Mouse (Mus musculus): Measurements from ENCODE around the gene 2410137M14Rik. TPM values are rescaled to one million over a fixed set of nuclear protein-coding genes. Genes with fewer than 3 reads are reported as not detected.
"Not testable (repeated sequence)": the region's sequence is repeated elsewhere in the genome, so short reads cannot be mapped to it uniquely, and the experiment has no call there.

The 2410137M14Rik gene
- polyA plus RNA-seq, 1 experiment from 2014 or later, result not detected

DNA sequence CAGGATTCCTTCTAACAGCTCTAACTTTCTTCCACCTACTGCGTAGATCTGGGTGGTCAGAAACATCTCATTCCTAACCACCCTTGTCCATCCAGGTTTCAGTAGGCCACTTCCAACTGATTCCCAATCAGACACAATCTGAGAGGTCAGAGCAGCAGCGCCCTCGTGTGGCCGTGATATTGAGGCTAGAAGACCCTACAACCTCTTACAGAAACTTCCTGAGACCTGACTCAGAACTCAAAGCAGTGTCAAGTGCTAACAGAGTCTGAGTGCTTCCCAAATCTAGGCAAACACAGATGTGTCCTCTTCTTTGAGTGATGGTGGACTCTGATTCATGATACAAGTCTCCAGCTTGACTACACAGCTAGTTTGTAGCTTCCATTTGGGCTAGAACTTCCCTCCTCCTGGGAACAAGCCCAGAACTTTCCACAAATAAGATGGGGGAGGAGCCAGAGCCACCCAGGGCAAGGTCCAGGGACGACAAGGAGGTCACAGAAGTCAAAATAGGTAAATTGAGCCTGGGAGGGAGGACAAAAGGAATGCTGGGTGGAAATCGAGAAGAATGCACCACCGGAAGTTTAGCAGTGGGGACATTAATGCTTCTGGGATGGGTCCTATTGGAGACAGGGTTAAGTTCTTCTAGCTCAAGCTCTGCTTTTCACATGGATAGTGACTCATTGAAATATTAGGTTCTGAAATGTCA lies 16.1 kb upstream of the 2410137M14Rik start:
- no peaks in the 10 kb centered on the region for H3K36me3 ChIP-seq (ENCODE audit: control insufficient read depth, insufficient read depth)
- 23% methylated on average over 7 of the region's 7 CpGs for WGBS (ENCODE audit: insufficient replicate concordance)
- no peaks in the 10 kb centered on the region for H3K9me3 ChIP-seq (replicated peaks; ENCODE audit: control insufficient read depth, low read length)
- no peak overlapping the region for H3K27ac ChIP-seq (ENCODE audit: low read length)
- no peak overlapping the region for H3K4me3 ChIP-seq (ENCODE audit: low read depth, low read length)
- no peak for ATAC-seq (ENCODE audit: low read depth)
- H3K4me1 ChIP-seq (ENCODE audit: control insufficient read depth, low read depth, low read length), result no peaks in the 10 kb centered on the region
- no peak overlapping the region for H3K4me2 ChIP-seq (ENCODE audit: low read depth, low read length)
- no peak overlapping the region for H3K9ac ChIP-seq (ENCODE audit: low read depth, low read length)
- no peaks in the 10 kb centered on the region for H3K27me3 ChIP-seq (ENCODE audit: control insufficient read depth, insufficient read depth, low read depth, low read length)

DNA sequence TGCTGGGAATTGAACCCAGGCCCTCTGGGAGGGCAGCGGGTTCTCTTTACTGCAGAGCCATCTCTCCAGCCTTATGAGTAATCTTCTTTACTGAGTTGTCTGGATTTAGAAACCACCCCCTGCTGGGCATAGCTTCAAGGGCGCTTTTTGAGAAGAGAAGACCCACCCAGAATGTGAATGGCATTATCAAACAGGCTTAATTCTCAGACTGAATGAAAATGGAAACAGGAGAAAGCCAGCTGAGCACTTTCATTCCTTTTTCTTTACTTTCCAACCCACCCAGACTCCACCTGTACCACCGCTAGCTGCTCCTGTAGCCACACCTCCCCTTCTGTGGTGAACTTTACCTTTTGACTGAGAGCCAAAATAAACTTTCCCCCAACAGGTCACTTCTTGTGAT lies 14.4 kb upstream of the 2410137M14Rik start:
- Histone ChIP-seq H3K27ac (ENCODE audit: low read length) (no peak overlapping the region), H3K36me3 (ENCODE audit: control insufficient read depth, insufficient read depth) (no peaks in the 10 kb centered on the region), H3K4me1 (ENCODE audit: control insufficient read depth, low read depth, low read length) (no peaks in the 10 kb centered on the region), H3K4me3 (ENCODE audit: low read depth, low read length) (no peak overlapping the region), H3K9ac (ENCODE audit: low read depth, low read length) (no peak overlapping the region), H3K9me3 (replicated peaks; ENCODE audit: control insufficient read depth, low read length) (no peaks in the 10 kb centered on the region), H3K4me2 (ENCODE audit: low read depth, low read length) (no peak overlapping the region), H3K27me3 (ENCODE audit: control insufficient read depth, insufficient read depth, low read depth, low read length) (no peaks in the 10 kb centered on the region)
- WGBS (ENCODE audit: insufficient replicate concordance), result 58% methylated on average over 3 of the region's 3 CpGs
- ATAC-seq (ENCODE audit: low read depth), result no peak

DNA sequence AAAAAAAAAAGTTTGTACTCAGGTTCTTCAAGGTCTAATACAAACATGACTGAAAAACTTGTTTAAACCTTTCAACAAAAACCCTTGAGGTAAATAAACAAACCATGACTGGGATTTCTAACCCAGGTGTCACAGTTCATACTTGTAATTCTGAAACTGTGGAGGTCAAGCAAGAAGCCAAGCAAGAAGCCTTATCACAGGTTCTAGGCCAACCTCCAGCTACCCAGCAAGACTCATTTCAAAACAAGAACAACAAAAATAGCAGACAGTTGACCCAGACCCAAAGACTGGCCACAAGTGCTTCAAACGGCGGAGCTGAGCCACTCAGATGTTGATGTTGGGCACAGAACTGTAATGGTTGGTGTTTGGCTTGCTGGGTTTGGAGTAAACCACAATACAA lies 13.5 kb upstream of the 2410137M14Rik start:
- Histone ChIP-seq H3K27ac (ENCODE audit: low read length) (no peak overlapping the region), H3K9ac (ENCODE audit: low read depth, low read length) (no peak overlapping the region), H3K36me3 (ENCODE audit: control insufficient read depth, insufficient read depth) (no peaks in the 10 kb centered on the region), H3K4me3 (ENCODE audit: low read depth, low read length) (no peak overlapping the region), H3K4me2 (ENCODE audit: low read depth, low read length) (no peak overlapping the region), H3K9me3 (replicated peaks; ENCODE audit: control insufficient read depth, low read length) (no peaks in the 10 kb centered on the region), H3K27me3 (ENCODE audit: control insufficient read depth, insufficient read depth, low read depth, low read length) (peaks cover 1% of the 10 kb centered on the region), H3K4me1 (ENCODE audit: control insufficient read depth, low read depth, low read length) (no peaks in the 10 kb centered on the region)
- ATAC-seq (ENCODE audit: low read depth), result no peak
- 63% methylated on average over 2 of the region's 2 CpGs for WGBS (ENCODE audit: insufficient replicate concordance)

DNA sequence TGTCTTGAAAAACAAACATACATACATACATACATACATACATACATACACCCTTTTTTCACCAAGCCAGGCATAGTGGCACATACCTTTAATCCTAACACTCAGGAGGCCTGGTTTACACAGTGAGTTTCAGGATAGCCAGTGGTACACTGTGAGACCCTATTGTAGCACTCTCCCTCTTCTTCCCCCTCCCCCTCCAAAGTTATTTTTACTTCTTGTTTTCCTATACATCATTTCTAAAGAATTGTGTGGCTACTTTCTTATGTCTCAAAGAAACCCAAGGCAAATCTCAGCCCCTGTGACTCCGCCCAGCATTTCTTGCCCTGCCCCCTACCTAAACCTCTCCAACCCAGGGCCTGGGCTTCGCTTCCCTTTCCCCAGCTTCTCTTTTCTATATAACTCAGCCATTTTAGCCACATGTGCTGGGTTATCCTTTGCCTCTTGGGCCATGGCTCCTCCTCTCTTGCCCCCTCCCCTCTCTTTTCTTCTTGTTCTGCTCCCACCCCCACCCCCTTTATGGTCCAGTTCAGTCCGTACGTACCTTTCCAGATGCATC lies 12.8 kb upstream of the 2410137M14Rik start:
- no peak for ATAC-seq (ENCODE audit: low read depth)
- H3K9ac ChIP-seq (ENCODE audit: low read depth, low read length), result no peak overlapping the region
- H3K27ac ChIP-seq (ENCODE audit: low read length), result no peak overlapping the region
- no peaks in the 10 kb centered on the region for H3K36me3 ChIP-seq (ENCODE audit: control insufficient read depth, insufficient read depth)
- no peaks in the 10 kb centered on the region for H3K9me3 ChIP-seq (replicated peaks; ENCODE audit: control insufficient read depth, low read length)
- peaks cover 8% of the 10 kb centered on the region for H3K27me3 ChIP-seq (ENCODE audit: control insufficient read depth, insufficient read depth, low read depth, low read length)
- H3K4me2 ChIP-seq (ENCODE audit: low read depth, low read length), result no peak overlapping the region
- no peak overlapping the region for H3K4me3 ChIP-seq (ENCODE audit: low read depth, low read length)
- WGBS (ENCODE audit: insufficient replicate concordance), result 66% methylated on average over 4 of the region's 4 CpGs
- no peaks in the 10 kb centered on the region for H3K4me1 ChIP-seq (ENCODE audit: control insufficient read depth, low read depth, low read length)

DNA sequence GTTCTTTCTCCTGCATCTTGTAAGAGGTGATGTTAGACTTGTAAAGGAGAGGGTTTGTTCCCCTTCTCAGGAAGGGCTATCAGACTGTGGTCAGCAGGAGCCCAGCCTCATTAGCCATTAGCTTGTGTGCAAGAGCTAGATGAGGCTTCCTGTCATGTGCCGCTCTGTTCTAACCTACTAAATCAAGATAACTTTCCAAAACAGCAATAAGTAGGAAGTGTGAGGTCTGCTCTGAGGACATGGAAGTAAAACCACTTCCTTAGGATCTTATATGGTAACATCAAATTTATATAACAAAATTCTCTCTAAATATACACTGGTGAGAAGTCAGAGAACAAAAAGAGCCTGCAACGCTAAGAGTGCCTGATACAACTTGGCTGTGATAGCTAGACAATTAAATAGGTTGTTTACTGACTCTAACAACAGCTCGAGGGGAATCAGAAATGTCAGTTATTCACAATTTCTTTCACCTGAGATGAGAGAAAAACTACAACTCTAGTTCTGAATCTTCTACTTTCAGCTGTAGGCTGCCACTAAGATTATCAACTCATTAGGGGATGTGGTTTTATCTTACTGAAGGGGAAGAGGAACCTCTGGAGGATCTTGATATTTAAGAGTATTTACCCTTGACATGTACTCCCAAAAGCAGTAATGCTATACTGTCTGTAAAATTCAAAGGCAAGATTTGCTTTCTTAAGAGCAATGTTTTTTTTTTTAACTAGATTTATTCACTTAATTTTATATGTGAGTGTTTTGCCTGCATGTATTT lies 11.5 kb upstream of the 2410137M14Rik start:
- peaks cover 21% of the 10 kb centered on the region for H3K27me3 ChIP-seq (ENCODE audit: control insufficient read depth, insufficient read depth, low read depth, low read length)
- H3K27ac ChIP-seq (ENCODE audit: low read length), result no peak overlapping the region
- H3K36me3 ChIP-seq (ENCODE audit: control insufficient read depth, insufficient read depth), result no peaks in the 10 kb centered on the region
- H3K4me2 ChIP-seq (ENCODE audit: low read depth, low read length), result no peak overlapping the region
- H3K9ac ChIP-seq (ENCODE audit: low read depth, low read length), result no peak overlapping the region
- WGBS (ENCODE audit: insufficient replicate concordance), result 15% methylated on average over 3 of the region's 3 CpGs
- H3K9me3 ChIP-seq (replicated peaks; ENCODE audit: control insufficient read depth, low read length), result no peaks in the 10 kb centered on the region
- no peak overlapping the region for H3K4me3 ChIP-seq (ENCODE audit: low read depth, low read length)
- no peak for ATAC-seq (ENCODE audit: low read depth)
- H3K4me1 ChIP-seq (ENCODE audit: control insufficient read depth, low read depth, low read length), result no peaks in the 10 kb centered on the region

DNA sequence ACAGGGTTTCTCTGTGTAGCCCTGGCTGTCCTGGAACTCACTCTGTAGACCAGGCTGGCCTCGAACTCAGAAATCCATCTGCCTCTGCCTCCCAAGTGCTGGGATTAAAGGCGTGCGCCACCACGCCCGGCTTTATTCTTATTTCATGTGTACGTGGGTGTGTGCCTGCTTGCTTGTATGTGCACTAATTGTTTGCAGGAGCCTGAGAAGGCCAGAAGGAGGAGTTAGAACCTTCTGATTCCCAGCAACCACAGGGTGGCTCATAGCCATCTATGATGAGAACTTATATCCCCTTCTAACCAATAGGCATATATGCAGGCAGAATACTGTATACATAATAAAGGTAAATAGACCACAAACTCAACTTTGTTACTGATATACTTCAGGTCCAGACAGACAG lies 9.6 kb upstream of the 2410137M14Rik start:
- not testable (repeated sequence) for ATAC-seq (ENCODE audit: low read depth)
- 70% methylated on average over 6 of the region's 6 CpGs for WGBS (ENCODE audit: insufficient replicate concordance)

DNA sequence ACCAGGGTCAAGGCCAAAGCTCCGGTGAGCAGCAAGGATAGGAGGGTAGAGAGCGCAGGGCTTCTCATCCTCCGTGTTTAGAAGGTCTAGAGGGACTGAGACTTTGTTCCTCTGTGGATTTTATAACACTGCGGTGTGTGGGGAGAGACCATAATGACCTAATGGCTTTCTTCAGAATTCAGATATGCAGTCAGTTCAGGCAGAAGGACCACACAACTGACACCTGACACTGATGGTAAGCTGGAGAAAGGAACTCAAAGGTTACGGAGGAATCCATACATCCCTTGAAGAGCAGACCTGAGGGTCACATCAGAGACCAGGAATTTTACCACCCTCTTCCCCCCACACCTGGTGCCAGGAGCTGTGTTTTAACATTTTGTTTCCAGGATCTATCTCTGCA lies 8.4 kb upstream of the 2410137M14Rik start, which contains the start of gene H2-M5:
Gene H2-M5, minus strand, starts transcription at position 101 of the 400 bp plus-strand sequence.
- Histone ChIP-seq H3K4me3 (ENCODE audit: low read depth, low read length) (no peak within 1 kb of the TSS), H3K27ac (ENCODE audit: low read length) (no peak within 1 kb of the TSS), H3K4me1 (ENCODE audit: control insufficient read depth, low read depth, low read length) (no peaks in the 10 kb centered on the region), H3K4me2 (ENCODE audit: low read depth, low read length) (no peak within 1 kb of the TSS), H3K9ac (ENCODE audit: low read depth, low read length) (no peak within 1 kb of the TSS), H3K9me3 (replicated peaks; ENCODE audit: control insufficient read depth, low read length) (no peaks in the 10 kb centered on the region), H3K27me3 (ENCODE audit: control insufficient read depth, insufficient read depth, low read depth, low read length) (peaks cover 24% of the 10 kb centered on the region), H3K36me3 (ENCODE audit: control insufficient read depth, insufficient read depth) (no peaks in the 10 kb centered on the region)
- WGBS (ENCODE audit: insufficient replicate concordance), result 31% methylated on average over 5 of the region's 5 CpGs
- ATAC-seq (ENCODE audit: low read depth), result no peak

More for the DNA sequence above, 9.6 kb upstream of the 2410137M14Rik start:
- H3K27ac ChIP-seq (ENCODE audit: low read length); H3K36me3 ChIP-seq (ENCODE audit: control insufficient read depth, insufficient read depth); H3K9ac ChIP-seq (ENCODE audit: low read depth, low read length); H3K9me3 ChIP-seq (replicated peaks; ENCODE audit: control insufficient read depth, low read length); H3K4me3 ChIP-seq (ENCODE audit: low read depth, low read length); H3K4me2 ChIP-seq (ENCODE audit: low read depth, low read length); H3K4me1 ChIP-seq (ENCODE audit: control insufficient read depth, low read depth, low read length): not testable (repeated sequence)
- H3K27me3 ChIP-seq (ENCODE audit: control insufficient read depth, insufficient read depth, low read depth, low read length), result peaks cover 24% of the 10 kb centered on the region

DNA sequence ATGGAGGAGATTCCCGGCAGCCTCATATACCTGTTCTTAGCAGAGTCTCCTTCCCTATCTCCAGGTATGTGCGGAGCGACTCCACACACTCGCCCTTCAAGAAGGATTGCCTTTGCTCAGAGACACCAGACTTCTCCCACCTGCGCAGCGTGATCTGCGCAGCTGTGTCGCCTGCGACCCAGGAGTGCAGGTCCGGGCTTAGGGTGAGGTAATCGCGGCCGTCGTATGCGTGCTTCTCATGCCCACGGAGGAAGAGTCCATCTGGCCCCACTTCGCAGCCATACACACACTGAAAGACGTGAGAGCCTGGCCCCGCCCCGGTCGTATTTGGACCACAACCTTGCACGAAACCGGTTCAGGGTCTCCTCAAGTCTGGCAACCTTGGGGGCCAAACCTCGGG lies 7.4 kb upstream of the 2410137M14Rik start:
- ATAC-seq (ENCODE audit: low read depth), result no peak
- H3K27me3 ChIP-seq (ENCODE audit: control insufficient read depth, insufficient read depth, low read depth, low read length), result peaks cover 24% of the 10 kb centered on the region
- H3K27ac ChIP-seq (ENCODE audit: low read length), result no peak overlapping the region
- no peaks in the 10 kb centered on the region for H3K36me3 ChIP-seq (ENCODE audit: control insufficient read depth, insufficient read depth)
- 7% methylated on average over 24 of the region's 24 CpGs for WGBS (ENCODE audit: insufficient replicate concordance)
- no peaks in the 10 kb centered on the region for H3K4me1 ChIP-seq (ENCODE audit: control insufficient read depth, low read depth, low read length)
- no peak overlapping the region for H3K4me3 ChIP-seq (ENCODE audit: low read depth, low read length)
- no peaks in the 10 kb centered on the region for H3K9me3 ChIP-seq (replicated peaks; ENCODE audit: control insufficient read depth, low read length)
- H3K9ac ChIP-seq (ENCODE audit: low read depth, low read length), result no peak overlapping the region
- H3K4me2 ChIP-seq (ENCODE audit: low read depth, low read length), result no peak overlapping the region

All from liver, embryonic 16.5 days (tissue).